Mouse (Mus musculus): Measurements from ENCODE around the gene Zic3. TPM values are rescaled to one million over a fixed set of nuclear protein-coding genes. Genes with fewer than 3 reads are reported as not detected.
A peak's percentile ranks its signal among the peaks of the same experiment; 100 is the strongest.

The Zic3 gene
- polyA plus RNA-seq, 1 experiment from 2014 or later, result not detected

GRCm38 (mm10) chrX:58038061-58039007, 15.8 kb downstream of the Zic3 start:
- Histone ChIP-seq H3K9ac (ENCODE audit: low read length) (no peak overlapping the region), H3K4me3 (ENCODE audit: low read length) (peak overlapping the region; percentile 50), H3K9me3 (replicated peaks; ENCODE audit: control insufficient read depth, low read length) (no peaks in the 10 kb centered on the region), H3K36me3 (ENCODE audit: control insufficient read depth, insufficient read depth) (no peaks in the 10 kb centered on the region), H3K27me3 (ENCODE audit: control insufficient read depth, insufficient read depth, low read length) (peaks cover 38% of the 10 kb centered on the region), H3K4me2 (ENCODE audit: low read depth, low read length) (peak overlapping the region; percentile 63), H3K4me1 (ENCODE audit: control insufficient read depth, insufficient read depth, low read length) (no peaks in the 10 kb centered on the region), H3K27ac (ENCODE audit: low read length) (no peak overlapping the region)
- no peak for ATAC-seq (replicated peaks; ENCODE audit: extremely low read depth, insufficient read depth, low FRiP score)
- WGBS, result 15% methylated on average over 68 of the region's 70 CpGs

- peaks cover 32% of the 10 kb centered on the region for H3K27me3 ChIP-seq (ENCODE audit: control insufficient read depth, insufficient read depth, low read length)
- H3K4me2 ChIP-seq (ENCODE audit: low read depth, low read length), result no peak overlapping the region
- H3K9me3 ChIP-seq (replicated peaks; ENCODE audit: control insufficient read depth, low read length), result no peaks in the 10 kb centered on the region
- H3K27ac ChIP-seq (ENCODE audit: low read length), result no peak overlapping the region
- no peaks in the 10 kb centered on the region for H3K36me3 ChIP-seq (ENCODE audit: control insufficient read depth, insufficient read depth)
- H3K9ac ChIP-seq (ENCODE audit: low read length), result no peak overlapping the region
- no peak for ATAC-seq (replicated peaks; ENCODE audit: extremely low read depth, insufficient read depth, low FRiP score)
- no peak overlapping the region for H3K4me3 ChIP-seq (ENCODE audit: low read length)
- no peaks in the 10 kb centered on the region for H3K4me1 ChIP-seq (ENCODE audit: control insufficient read depth, insufficient read depth, low read length)
- WGBS, result 37% methylated on average over 4 of the region's 4 CpGs
Observed at GRCm38 (mm10) chrX:58039703-58040102, 17.2 kb downstream of the Zic3 start.

- Histone ChIP-seq H3K9me3 (replicated peaks; ENCODE audit: control insufficient read depth, low read length) (no peaks in the 10 kb centered on the region), H3K27ac (ENCODE audit: low read length) (no peak overlapping the region), H3K4me1 (ENCODE audit: control insufficient read depth, insufficient read depth, low read length) (no peaks in the 10 kb centered on the region), H3K4me3 (ENCODE audit: low read length) (no peak overlapping the region), H3K9ac (ENCODE audit: low read length) (no peak overlapping the region), H3K27me3 (ENCODE audit: control insufficient read depth, insufficient read depth, low read length) (peaks cover 29% of the 10 kb centered on the region), H3K4me2 (ENCODE audit: low read depth, low read length) (no peak overlapping the region), H3K36me3 (ENCODE audit: control insufficient read depth, insufficient read depth) (no peaks in the 10 kb centered on the region)
- ATAC-seq (replicated peaks; ENCODE audit: extremely low read depth, insufficient read depth, low FRiP score), result no peak
- WGBS, result 55% methylated on average over 3 of the region's 3 CpGs
Observed at GRCm38 (mm10) chrX:58041865-58042264, 19.4 kb downstream of the Zic3 start.

- Histone ChIP-seq H3K36me3 (ENCODE audit: control insufficient read depth, insufficient read depth) (no peaks in the 10 kb centered on the region), H3K27me3 (ENCODE audit: control insufficient read depth, insufficient read depth, low read length) (peaks cover 25% of the 10 kb centered on the region), H3K4me2 (ENCODE audit: low read depth, low read length) (no peak overlapping the region), H3K27ac (ENCODE audit: low read length) (no peak overlapping the region), H3K9ac (ENCODE audit: low read length) (no peak overlapping the region), H3K9me3 (replicated peaks; ENCODE audit: control insufficient read depth, low read length) (no peaks in the 10 kb centered on the region), H3K4me1 (ENCODE audit: control insufficient read depth, insufficient read depth, low read length) (no peaks in the 10 kb centered on the region), H3K4me3 (ENCODE audit: low read length) (no peak overlapping the region)
- 67% methylated on average over 4 of the region's 4 CpGs for WGBS
- ATAC-seq (replicated peaks; ENCODE audit: extremely low read depth, insufficient read depth, low FRiP score), result no peak
Observed at GRCm38 (mm10) chrX:58042512-58042911, 20.0 kb downstream of the Zic3 start.
